Mouse (Mus musculus): ENCODE measurements around the gene Mesd. TPM values are rescaled to one million over a fixed set of nuclear protein-coding genes. Genes with fewer than 3 reads are reported as not detected.

Mesd gene
- total and polyA plus RNA-seq, 3 experiments: 28.7 to 68.0 (median 41.0) TPM

DNA sequence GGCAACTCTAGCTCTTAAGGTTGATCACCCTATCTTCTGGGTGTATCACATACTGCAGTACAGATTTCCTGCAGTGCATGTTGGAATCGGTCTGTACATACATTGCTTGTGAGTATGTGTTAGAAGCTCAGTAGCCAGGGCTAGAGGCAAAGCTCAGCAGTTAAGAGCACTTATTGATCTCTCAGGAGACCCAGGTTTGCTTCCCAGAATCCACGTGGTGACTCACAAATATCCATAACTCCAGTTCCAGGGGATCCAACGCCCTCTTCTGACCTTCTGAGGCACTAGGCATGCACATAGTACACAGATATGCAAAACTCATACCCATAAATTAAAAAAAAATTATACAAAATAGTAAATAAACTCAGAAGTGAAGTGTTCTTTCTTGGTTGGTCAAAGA is 7.2 kb upstream of the Mesd start:
- H3K4me3 ChIP-seq (ENCODE audit: low read depth, low read length): no peak overlapping the region
- TF ChIP-seq TAL1 (conservative IDR thresholded peaks at IDR 0.05; ENCODE audit: low read depth, low read length) (no peak), GATA1 (IDR thresholded peaks at IDR 0.05; ENCODE audit: borderline replicate concordance, low read length) (no peak), GATA2 (IDR thresholded peaks at IDR 0.05; ENCODE audit: borderline replicate concordance, low read depth, low read length) (no peak), POLR2AphosphoS5 (IDR thresholded peaks at IDR 0.05; ENCODE audit: insufficient replicate concordance, low read depth, low read length) (no peak), CTCF (IDR thresholded peaks at IDR 0.05; ENCODE audit: low read depth, low read length) (no peak)
- H3K36me3 ChIP-seq (replicated peaks): peaks cover 36% of the 10 kb centered on the region
- no peak for DNase-seq (ENCODE audit: low spot score)
- no peak for ATAC-seq (ENCODE audit: extremely low read depth, insufficient number of reproducible peaks, low FRiP score, poor library complexity, severe bottlenecking)
- H3K27me3 ChIP-seq (ENCODE audit: insufficient read depth, low read length): no peaks in the 10 kb centered on the region
- no peaks in the 10 kb centered on the region for H3K9me3 ChIP-seq (replicated peaks)
- H3K4me1 ChIP-seq (ENCODE audit: insufficient read depth, low read depth, low read length): peaks cover 23% of the 10 kb centered on the region

DNA sequence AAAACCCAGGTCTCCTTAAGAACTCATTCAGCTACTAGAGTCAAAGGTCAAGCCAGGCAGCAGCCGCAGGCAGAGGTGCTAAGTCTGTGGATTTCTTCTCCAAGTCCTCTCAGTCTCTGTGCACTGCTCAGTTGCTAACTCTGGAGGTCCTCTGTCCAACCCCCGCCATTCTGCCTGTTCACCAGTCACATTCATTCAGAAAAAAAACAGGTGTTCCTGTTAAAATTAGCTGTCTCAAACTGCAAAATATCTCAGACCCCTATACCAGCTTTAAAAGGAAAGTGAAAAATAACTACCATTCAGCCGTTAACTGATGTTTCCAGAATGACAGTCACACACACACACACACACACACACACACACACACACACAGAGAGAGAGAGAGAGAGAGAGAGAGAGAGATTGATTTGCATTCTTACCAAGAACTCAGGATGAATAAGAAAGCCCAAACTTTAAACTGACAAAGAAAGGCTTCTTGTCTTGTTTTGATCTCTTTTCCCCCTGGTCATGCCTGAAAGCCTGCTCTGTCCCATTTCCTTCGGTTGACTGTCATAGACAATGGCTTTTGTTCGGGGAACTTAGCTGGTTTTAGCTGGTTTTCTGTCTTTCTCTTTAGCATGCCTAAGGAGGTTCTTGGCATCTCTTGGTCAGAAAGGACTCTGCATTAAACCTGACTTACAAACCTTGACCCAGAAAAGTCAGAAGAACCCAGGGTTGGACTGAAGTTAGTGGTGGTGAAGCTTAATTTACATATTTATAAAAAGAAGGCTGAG is 5.4 kb upstream of the Mesd start:
- H3K4me3 ChIP-seq (ENCODE audit: low read depth, low read length): no peak overlapping the region
- H3K27me3 ChIP-seq (ENCODE audit: insufficient read depth, low read length): no peaks in the 10 kb centered on the region
- peaks cover 34% of the 10 kb centered on the region for H3K4me1 ChIP-seq (ENCODE audit: insufficient read depth, low read depth, low read length)
- ATAC-seq (ENCODE audit: extremely low read depth, insufficient number of reproducible peaks, low FRiP score, poor library complexity, severe bottlenecking) (no peak), DNase-seq (ENCODE audit: low spot score) (no peak)
- H3K9me3 ChIP-seq (replicated peaks): peaks cover 5% of the 10 kb centered on the region
- peaks cover 44% of the 10 kb centered on the region for H3K36me3 ChIP-seq (replicated peaks)
- no peak for TF ChIP-seq GATA1 (IDR thresholded peaks at IDR 0.05; ENCODE audit: borderline replicate concordance, low read length)
- no peak for TF ChIP-seq GATA2 (IDR thresholded peaks at IDR 0.05; ENCODE audit: borderline replicate concordance, low read depth, low read length)
- no peak for TF ChIP-seq TAL1 (conservative IDR thresholded peaks at IDR 0.05; ENCODE audit: low read depth, low read length)
- TF ChIP-seq CTCF (IDR thresholded peaks at IDR 0.05; ENCODE audit: low read depth, low read length): no peak
- TF ChIP-seq POLR2AphosphoS5 (IDR thresholded peaks at IDR 0.05; ENCODE audit: insufficient replicate concordance, low read depth, low read length): no peak

DNA sequence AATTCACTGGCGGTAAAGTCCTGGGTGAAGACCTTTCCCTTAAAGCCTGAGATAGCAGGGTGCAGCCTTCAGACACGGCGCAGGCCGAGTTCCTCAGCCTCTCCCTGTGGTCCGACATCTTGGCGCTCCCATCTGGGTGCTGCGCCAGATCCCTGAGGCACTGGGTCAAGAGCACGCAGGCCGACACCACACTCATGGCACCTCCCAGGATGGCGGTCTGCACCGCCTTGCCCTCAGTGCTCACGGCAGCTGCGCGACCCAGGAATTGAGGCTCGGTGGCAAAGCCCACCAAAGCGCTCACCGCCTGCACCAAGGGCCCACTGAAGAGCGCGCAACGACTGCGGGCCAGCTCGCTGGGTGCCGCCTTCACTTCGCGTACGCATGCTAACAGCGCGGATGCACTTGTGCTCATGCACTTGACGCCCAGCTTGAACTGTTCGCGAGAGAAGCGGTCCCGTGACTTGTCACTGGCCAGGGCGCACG is 2.1 kb upstream of the Mesd start:
- peaks cover 55% of the 10 kb centered on the region for H3K4me1 ChIP-seq (ENCODE audit: insufficient read depth, low read depth, low read length)
- TF ChIP-seq CTCF (IDR thresholded peaks at IDR 0.05; ENCODE audit: low read depth, low read length) (no peak), TAL1 (conservative IDR thresholded peaks at IDR 0.05; ENCODE audit: low read depth, low read length) (no peak), GATA2 (IDR thresholded peaks at IDR 0.05; ENCODE audit: borderline replicate concordance, low read depth, low read length) (no peak), POLR2AphosphoS5 (IDR thresholded peaks at IDR 0.05; ENCODE audit: insufficient replicate concordance, low read depth, low read length) (no peak), GATA1 (IDR thresholded peaks at IDR 0.05; ENCODE audit: borderline replicate concordance, low read length) (no peak)
- peak overlapping the region; percentile 80 for H3K4me3 ChIP-seq (ENCODE audit: low read depth, low read length)
- H3K27me3 ChIP-seq (ENCODE audit: insufficient read depth, low read length): no peaks in the 10 kb centered on the region
- H3K36me3 ChIP-seq (replicated peaks): peaks cover 35% of the 10 kb centered on the region
- ATAC-seq (ENCODE audit: extremely low read depth, insufficient number of reproducible peaks, low FRiP score, poor library complexity, severe bottlenecking) (no peak), DNase-seq (ENCODE audit: low spot score) (no peak)
- H3K9me3 ChIP-seq (replicated peaks): peaks cover 5% of the 10 kb centered on the region

DNA sequence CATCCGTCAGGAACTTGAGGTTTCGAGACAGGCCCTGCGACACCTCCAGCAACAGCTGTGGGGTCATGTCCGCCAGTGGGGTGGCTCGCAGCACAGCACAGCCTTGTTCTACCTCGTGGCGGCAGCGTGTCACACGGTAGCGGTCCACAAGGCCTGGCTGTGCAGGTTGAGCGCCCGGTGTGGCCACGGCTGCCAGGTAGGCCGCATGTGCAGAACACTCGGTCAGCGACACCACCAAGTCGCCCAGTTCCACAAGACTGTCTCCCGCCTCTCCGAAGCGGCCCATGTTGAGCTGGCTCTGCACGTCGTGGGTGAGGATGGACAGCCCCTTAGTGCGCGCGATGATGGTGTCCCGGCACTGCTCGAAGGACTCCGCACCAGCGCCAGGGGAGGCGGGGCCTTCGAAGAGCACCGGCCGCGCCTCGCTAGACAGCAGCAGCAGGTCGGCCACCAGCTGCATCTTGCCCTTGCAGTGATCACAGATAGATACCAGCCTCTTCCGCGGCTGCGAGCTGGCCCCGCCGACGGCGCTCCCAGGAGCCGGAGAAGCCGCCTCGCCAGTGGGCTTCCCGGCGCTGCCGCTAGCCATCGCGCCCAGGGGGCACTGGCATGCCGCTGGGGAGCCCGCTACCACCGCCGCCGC is 1.5 kb upstream of the Mesd start:
- TF ChIP-seq CTCF (IDR thresholded peaks at IDR 0.05; ENCODE audit: low read depth, low read length) (no peak), GATA2 (IDR thresholded peaks at IDR 0.05; ENCODE audit: borderline replicate concordance, low read depth, low read length) (no peak), TAL1 (conservative IDR thresholded peaks at IDR 0.05; ENCODE audit: low read depth, low read length) (no peak), POLR2AphosphoS5 (IDR thresholded peaks at IDR 0.05; ENCODE audit: insufficient replicate concordance, low read depth, low read length) (no peak), GATA1 (IDR thresholded peaks at IDR 0.05; ENCODE audit: borderline replicate concordance, low read length) (no peak)
- Histone ChIP-seq H3K36me3 (replicated peaks) (peaks cover 32% of the 10 kb centered on the region), H3K4me3 (ENCODE audit: low read depth, low read length) (peak overlapping the region; percentile 80), H3K9me3 (replicated peaks) (peaks cover 5% of the 10 kb centered on the region), H3K4me1 (ENCODE audit: insufficient read depth, low read depth, low read length) (peaks cover 59% of the 10 kb centered on the region), H3K27me3 (ENCODE audit: insufficient read depth, low read length) (no peaks in the 10 kb centered on the region)
- peak; percentile 6; the same call in 1 of the 2 replicates for ATAC-seq (ENCODE audit: extremely low read depth, insufficient number of reproducible peaks, low FRiP score, poor library complexity, severe bottlenecking)
- DNase-seq (ENCODE audit: low spot score): peak; percentile 56

DNA sequence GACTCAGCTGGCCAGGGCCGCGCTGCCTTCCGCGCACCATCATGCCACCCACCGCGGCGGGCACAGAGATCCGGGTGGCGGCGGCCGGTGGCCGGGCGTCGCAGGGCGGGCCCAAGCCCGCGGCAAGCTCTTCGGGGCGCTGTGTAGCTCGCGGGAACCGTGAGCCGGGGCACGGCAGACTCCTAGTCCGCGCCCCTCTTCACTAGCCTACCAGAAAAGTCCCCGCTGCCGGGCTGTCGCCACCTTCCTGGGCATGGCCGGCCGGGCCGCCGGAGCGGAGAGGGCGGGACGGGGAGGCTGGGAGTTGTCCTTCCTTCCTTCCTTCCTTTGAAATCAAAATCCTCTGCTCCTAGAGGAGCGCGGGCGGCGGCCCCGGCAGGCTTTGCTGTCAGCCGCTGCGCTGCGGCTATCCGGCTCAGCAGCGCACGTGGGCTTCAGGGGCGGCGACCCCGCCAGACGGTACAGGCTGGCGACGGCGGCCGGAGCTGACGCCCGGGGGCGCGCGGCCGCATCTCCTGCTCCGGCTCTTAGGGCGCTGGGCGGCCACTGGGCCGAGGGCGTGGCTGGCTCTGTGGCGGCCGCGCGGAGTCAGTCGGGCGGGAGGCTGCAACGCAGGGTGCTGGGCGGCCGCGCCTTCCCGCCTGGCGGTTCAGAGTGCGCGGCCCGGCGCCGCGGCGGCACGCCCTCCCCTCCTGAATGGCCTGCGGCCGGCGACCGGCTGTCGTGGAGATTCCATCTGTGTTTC is 818 bp upstream of the Mesd start:
- ATAC-seq (ENCODE audit: extremely low read depth, insufficient number of reproducible peaks, low FRiP score, poor library complexity, severe bottlenecking) (no peak), DNase-seq (ENCODE audit: low spot score) (peak; percentile 64)
- Histone ChIP-seq H3K9me3 (replicated peaks) (peaks cover 5% of the 10 kb centered on the region), H3K36me3 (replicated peaks) (peaks cover 25% of the 10 kb centered on the region), H3K27me3 (ENCODE audit: insufficient read depth, low read length) (no peaks in the 10 kb centered on the region), H3K4me3 (ENCODE audit: low read depth, low read length) (peak overlapping the region; percentile 80), H3K4me1 (ENCODE audit: insufficient read depth, low read depth, low read length) (peaks cover 60% of the 10 kb centered on the region)
- TF ChIP-seq POLR2AphosphoS5 (IDR thresholded peaks at IDR 0.05; ENCODE audit: insufficient replicate concordance, low read depth, low read length) (no peak), GATA2 (IDR thresholded peaks at IDR 0.05; ENCODE audit: borderline replicate concordance, low read depth, low read length) (no peak), GATA1 (IDR thresholded peaks at IDR 0.05; ENCODE audit: borderline replicate concordance, low read length) (no peak), TAL1 (conservative IDR thresholded peaks at IDR 0.05; ENCODE audit: low read depth, low read length) (no peak), CTCF (IDR thresholded peaks at IDR 0.05; ENCODE audit: low read depth, low read length) (no peak)
